9 mouse cellular contexts compared by ENCODE assay signal in genomic region chr10:19578409-19578986, GRCm38 (mm10). TPM values are rescaled to one million over a fixed set of nuclear protein-coding genes. Genes with fewer than 3 reads are reported as not detected.
DNase-seq lines count a peak whose midpoint lies in the region; ATAC-seq and TF ChIP-seq lines count a peak whose summit lies in the region.
"Had no signal": no experiment of that assay in that cellular context is flagged by ENCODE, and none has a peak within 500 bp of the region (broad histone marks: within the 10 kb centered on the region; RNA-seq: fewer than 3 reads in every experiment).

No protein-coding gene starts in this region.

- H3K27me3 ChIP-seq in cerebellum, adult 2 months (ENCODE audit: control insufficient read depth, insufficient read depth, low read length) = no peaks in the 10 kb centered on the region
- H3K27me3 ChIP-seq in kidney, embryonic 16.5 days (ENCODE audit: insufficient read depth, low read length) = no peaks in the 10 kb centered on the region
- H3K27me3 ChIP-seq in lung, postnatal 0 days (replicated peaks; ENCODE audit: insufficient read depth, low read length) = no peaks in the 10 kb centered on the region

- no peak for TF ChIP-seq CTCF in cerebellum, adult 2 months (IDR thresholded peaks at IDR 0.05; ENCODE audit: borderline replicate concordance, insufficient read depth, low read depth, low read length)
- no peak for TF ChIP-seq CTCF in lung, postnatal 0 days (IDR thresholded peaks at IDR 0.05)

- WGBS in cerebellum, adult 2 months = 59% methylated on average over 9 of the region's 9 CpGs
- 69% methylated on average over 9 of the region's 9 CpGs for WGBS in kidney, embryonic 16.5 days
- WGBS in lung, postnatal 0 days = 45% methylated on average over 9 of the region's 9 CpGs

- no peak for TF ChIP-seq EP300 in lung, postnatal 0 days (IDR thresholded peaks at IDR 0.05)

- no peaks in the 10 kb centered on the region for H3K4me1 ChIP-seq in cerebellum, adult 2 months (ENCODE audit: control insufficient read depth, insufficient read depth, low read length)
- H3K4me1 ChIP-seq in kidney, embryonic 16.5 days (ENCODE audit: insufficient read depth, low read length) = no peaks in the 10 kb centered on the region
- no peaks in the 10 kb centered on the region for H3K4me1 ChIP-seq in lung, postnatal 0 days (ENCODE audit: insufficient read depth, low read depth, low read length)

- no peaks in the 10 kb centered on the region for H3K36me3 ChIP-seq in kidney, embryonic 16.5 days (ENCODE audit: insufficient read depth, low read length)
- no peaks in the 10 kb centered on the region for H3K36me3 ChIP-seq in lung, postnatal 0 days (ENCODE audit: insufficient read depth, low read length)

- H3K9ac ChIP-seq in kidney, embryonic 16.5 days (replicated peaks; ENCODE audit: low read length) = no peak overlapping the region
- H3K9ac ChIP-seq in lung, postnatal 0 days (replicated peaks; ENCODE audit: low read depth) = no peak overlapping the region

- H3K4me2 ChIP-seq in kidney, embryonic 16.5 days (replicated peaks; ENCODE audit: low read depth, low read length) = no peak overlapping the region
- H3K4me2 ChIP-seq in lung, postnatal 0 days (replicated peaks; ENCODE audit: low read depth, low read length) = no peak overlapping the region

- H3K9me3 ChIP-seq in kidney, embryonic 16.5 days (ENCODE audit: low read length) = no peaks in the 10 kb centered on the region
- H3K9me3 ChIP-seq in lung, postnatal 0 days (ENCODE audit: low read length) = no peaks in the 10 kb centered on the region

- DNase-seq in cerebellum, adult 2 months = peak; percentile 18
- DNase-seq in cerebellum, adult 9-11 months = no peak
- DNase-seq in kidney, postnatal 4 days = peak; percentile 55 to 67
- DNase-seq in adrenal gland, postnatal 36 days = peak; percentile 32 to 43
- DNase-seq in lung, postnatal 0 days (ENCODE audit: low spot score) = peak; percentile 52
- no peak for DNase-seq in neural tube, embryonic 10.5 days (ENCODE audit: extremely low spot score, low spot score)
- no peak for DNase-seq in embryo, embryonic 9.5 days (ENCODE audit: extremely low spot score)

- TF ChIP-seq POLR2A in cerebellum, adult 2 months (IDR thresholded peaks at IDR 0.05; ENCODE audit: borderline replicate concordance, insufficient read depth, low read length) = no peak

- H3K27ac ChIP-seq in cerebellum, adult 2 months (ENCODE audit: insufficient read depth, low read length) = no peak overlapping the region
- H3K27ac ChIP-seq in kidney, embryonic 16.5 days (ENCODE audit: low read length) = no peak overlapping the region
- H3K27ac ChIP-seq in lung, postnatal 0 days (ENCODE audit: low read length) = no peak overlapping the region

- ATAC-seq in kidney, embryonic 16.5 days (ENCODE audit: low FRiP score, low TSS enrichment) = no peak
- ATAC-seq in lung, postnatal 0 days = peak; percentile 21; the same call in 1 of the 2 replicates

- no peak overlapping the region for H3K4me3 ChIP-seq in cerebellum, adult 2 months (replicated peaks; ENCODE audit: insufficient read depth, low read depth, low read length)
- no peak overlapping the region for H3K4me3 ChIP-seq in kidney, embryonic 16.5 days (ENCODE audit: low read length)
- H3K4me3 ChIP-seq in lung, postnatal 0 days (ENCODE audit: low read depth, low read length) = no peak overlapping the region

RNA-seq across cellular contexts. Expression of gene Ifngr1, which starts 13.3 kb away (rescaled TPM):
- polyA plus RNA-seq in cerebellum, adult 2 months (2012; rRNA removed) = 16.0 and 17.0 TPM in 2 replicates
- polyA plus RNA-seq in kidney, embryonic 16.5 days (2015; fragmentation: Nextera tagmentation; extraction: Ambion mirVana) = 59.8 and 67.1 TPM in 2 replicates
- 10 to 100 TPM; 48.3 to 73.2 TPM for total RNA-seq in adrenal gland, postnatal 36 days (2021)
- polyA plus RNA-seq in lung, postnatal 0 days (2015; fragmentation: Nextera tagmentation; extraction: Ambion mirVana) = 138 and 159 TPM in 2 replicates

RNA-seq across cellular contexts. Expression of gene Il22ra2, which starts 43.3 kb away (rescaled TPM):
- polyA plus RNA-seq in cerebellum, adult 2 months (2012; rRNA removed) = not detected in 2 replicates
- not detected in 2 replicates for polyA plus RNA-seq in kidney, embryonic 16.5 days (2015; fragmentation: Nextera tagmentation; extraction: Ambion mirVana)
- not detected for total RNA-seq in adrenal gland, postnatal 36 days (2021)
- 0.05 and 0.12 TPM in 2 replicates for polyA plus RNA-seq in lung, postnatal 0 days (2015; fragmentation: Nextera tagmentation; extraction: Ambion mirVana)
- polyA plus RNA-seq: C2C12 had no signal

Comparison
In these comparisons a context has a peak if more than half of its experiments do, and no peak if none do; other contexts are left out.
1. DNase-seq: peak in cerebellum, adult 2 months (2 of 2), kidney, postnatal 4 days (2 of 2), adrenal gland, postnatal 36 days (2 of 2) and lung, postnatal 0 days (single experiment); none in cerebellum, adult 9-11 months (single experiment), neural tube, embryonic 10.5 days (single experiment) and embryo, embryonic 9.5 days (single experiment).